Mouse (Mus musculus) liver, adult 2 months (tissue): ENCODE data around the gene Tiam2.

ENCODE experiments used
- CTCF ChIP-seq: fragments of 200-500 bp; IDR thresholded peaks from 2 replicates; pipeline ENCODE4 v1.5.1; 2011; ENCODE audit warnings: low read depth, low read length, control low read depth
- POLR2A ChIP-seq: fragments of 200-500 bp; IDR thresholded peaks from 2 replicates; pipeline ENCODE4 v1.6.1; 2011; ENCODE audit warnings: low read length, control low read depth; ENCODE audit not compliant: insufficient read depth; ENCODE audit errors: extremely low read depth

DNA sequence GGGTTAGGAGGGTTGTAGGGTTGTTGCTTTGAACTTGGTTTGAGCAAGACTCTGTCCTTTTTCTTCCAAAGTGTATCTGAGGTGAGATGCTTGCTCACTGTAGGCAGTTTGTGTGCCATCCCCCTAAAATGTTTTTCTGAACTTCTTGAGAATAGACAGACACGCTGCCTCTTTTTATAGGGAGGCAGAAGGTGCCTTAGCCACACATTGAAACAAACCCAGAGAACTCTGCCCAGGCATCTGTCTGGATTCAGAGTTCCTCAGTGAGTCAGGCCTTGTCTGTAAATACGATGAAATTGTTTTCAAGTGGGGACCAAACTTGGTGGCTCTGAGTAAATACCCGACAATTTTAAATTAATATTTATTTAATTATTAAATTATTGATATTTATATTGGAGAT lies 172.2 kb downstream of the Tiam2 start:
- TF ChIP-seq CTCF (no peak), POLR2A (no peak)
